Mouse (Mus musculus) stomach, embryonic 16.5 days (tissue): ENCODE measurements around the gene Lcn8. TPM values are rescaled to one million over a fixed set of nuclear protein-coding genes. Genes with fewer than 3 reads are reported as not detected.
"Not testable (repeated sequence)": the region's sequence is repeated elsewhere in the genome, so short reads cannot be mapped to it uniquely, and the experiment has no call there.

Experiments
- ATAC-seq: fragments of 200-750 bp; cut with Nextera tagmentation; 2 replicates; pipeline ENCODE4 v1.8.0; 2017; ENCODE audit warnings: moderate number of reproducible peaks, moderate TSS enrichment; ENCODE audit not compliant: insufficient read depth, low FRiP score
- H3K27ac ChIP-seq: fragments of 300-500 bp; sonication (generic); 2 replicates; pipeline ENCODE4 v1.5.1; 2014; ENCODE audit warnings: low read length
- H3K27me3 ChIP-seq: fragments of 300-500 bp; sonication (generic); 2 replicates; pipeline ENCODE4 v1.6.1; 2014; ENCODE audit warnings: low read length, control low read depth, mixed read lengths; ENCODE audit not compliant: control insufficient read depth, insufficient read depth
- H3K36me3 ChIP-seq: fragments of 300-500 bp; sonication (generic); 2 replicates; pipeline ENCODE4 v1.6.1; 2014; ENCODE audit warnings: low read length; ENCODE audit not compliant: control insufficient read depth, insufficient read depth
- H3K4me1 ChIP-seq: fragments of 300-500 bp; sonication (generic); 2 replicates; pipeline ENCODE4 v1.6.1; 2014; ENCODE audit warnings: low read length, control low read depth, mixed read lengths; ENCODE audit not compliant: control insufficient read depth, insufficient read depth
- H3K4me2 ChIP-seq: fragments of 300-500 bp; sonication (generic); 2 replicates; pipeline ENCODE4 v1.6.1; 2014; ENCODE audit warnings: low read depth, low read length, mixed read lengths
- H3K4me3 ChIP-seq: fragments of 300-500 bp; sonication (generic); replicated peaks from 2 replicates; pipeline ENCODE4 v1.5.1; 2014; ENCODE audit warnings: mild to moderate bottlenecking, low read length
- H3K9ac ChIP-seq: fragments of 300-500 bp; sonication (generic); 2 replicates; pipeline ENCODE4 v1.6.1; 2014; ENCODE audit warnings: low read length
- H3K9me3 ChIP-seq: fragments of 300-500 bp; sonication (generic); replicated peaks from 2 replicates; pipeline ENCODE4 v1.6.1; 2016; ENCODE audit warnings: low read length, control low read depth; ENCODE audit not compliant: control insufficient read depth
- WGBS: fragments of 180-500 bp; shearing (Covaris S2); extraction: QIAGEN DNeasy Blood & Tissue Kit; methylation state at CpG from one replicate; pipeline ENCODE4 v1.1.7; 2014; 5-methylcytosine and 5-hydroxymethylcytosine counted together
- polyA plus RNA-seq: library from polyadenylated mRNA; unstranded; fragments of >200 nt; fragmentation: Nextera tagmentation; extraction: Ambion mirVana; gene quantifications from 2 replicates; pipeline ENCODE4 v1.2.1, GENCODE M21; 2015

Lcn8 gene
- polyA plus RNA-seq, 1 experiment from 2014 or later = not detected

- H3K27me3 ChIP-seq = no peaks in the 10 kb centered on the region
- H3K36me3 ChIP-seq = no peaks in the 10 kb centered on the region
- H3K9me3 ChIP-seq = no peaks in the 10 kb centered on the region
- H3K9ac ChIP-seq = no peak overlapping the region
- H3K4me3 ChIP-seq = no peak overlapping the region
- H3K4me1 ChIP-seq = no peaks in the 10 kb centered on the region
- H3K27ac ChIP-seq = no peak overlapping the region
- no peak overlapping the region for H3K4me2 ChIP-seq
- ATAC-seq = peak; percentile 53; the same call in 1 of the 2 replicates
These were observed 41.7 kb downstream of the Lcn8 start for GRCm38 (mm10) chr2:25694605-25695004.

- H3K4me1 ChIP-seq = no peaks in the 10 kb centered on the region
- H3K4me3 ChIP-seq = no peak overlapping the region
- no peaks in the 10 kb centered on the region for H3K27me3 ChIP-seq
- ATAC-seq = no peak
- no peak overlapping the region for H3K27ac ChIP-seq
- WGBS = 60% methylated on average over 4 of the region's 4 CpGs
- H3K9ac ChIP-seq = no peak overlapping the region
- no peak overlapping the region for H3K4me2 ChIP-seq
- H3K36me3 ChIP-seq = no peaks in the 10 kb centered on the region
- H3K9me3 ChIP-seq = no peaks in the 10 kb centered on the region
These were observed 44.0 kb downstream of the Lcn8 start for GRCm38 (mm10) chr2:25696951-25697350.

GRCm38 (mm10) chr2:25698696-25699095, 45.8 kb downstream of the Lcn8 start:
- no peaks in the 10 kb centered on the region for H3K27me3 ChIP-seq
- H3K4me1 ChIP-seq = no peaks in the 10 kb centered on the region
- no peak overlapping the region for H3K27ac ChIP-seq
- no peak overlapping the region for H3K4me3 ChIP-seq
- 86% methylated on average over 2 of the region's 2 CpGs for WGBS
- no peak overlapping the region for H3K9ac ChIP-seq
- H3K36me3 ChIP-seq = no peaks in the 10 kb centered on the region
- no peak for ATAC-seq
- H3K4me2 ChIP-seq = no peak overlapping the region
- H3K9me3 ChIP-seq = no peaks in the 10 kb centered on the region

GRCm38 (mm10) chr2:25699743-25700142, 46.8 kb downstream of the Lcn8 start, which contains the start of gene Obp2a:
Gene Obp2a, plus strand, starts transcription at chr2:25700043.
- H3K4me3 ChIP-seq, H3K4me1 ChIP-seq, H3K36me3 ChIP-seq, H3K27ac ChIP-seq, ATAC-seq, H3K9ac ChIP-seq, H3K27me3 ChIP-seq, H3K9me3 ChIP-seq, H3K4me2 ChIP-seq: not testable (repeated sequence)
- WGBS = 60% methylated on average over 3 of the region's 3 CpGs

- Histone ChIP-seq H3K9me3 (no peaks in the 10 kb centered on the region), H3K27ac (no peak overlapping the region), H3K4me1 (no peaks in the 10 kb centered on the region), H3K36me3 (no peaks in the 10 kb centered on the region), H3K9ac (no peak overlapping the region), H3K27me3 (no peaks in the 10 kb centered on the region), H3K4me3 (no peak overlapping the region), H3K4me2 (no peak overlapping the region)
- WGBS = 69% methylated on average over 5 of the region's 5 CpGs
- no peak for ATAC-seq
These were observed 48.1 kb downstream of the Lcn8 start for GRCm38 (mm10) chr2:25701001-25701400.

GRCm38 (mm10) chr2:25703706-25704105, 50.8 kb downstream of the Lcn8 start:
- Histone ChIP-seq H3K4me2 (no peak overlapping the region), H3K4me3 (no peak overlapping the region), H3K4me1 (0 out of 2 replicates have a peak, but pooled peaks cover 8% of the 10 kb centered on the region), H3K9ac (no peak overlapping the region), H3K27me3 (no peaks in the 10 kb centered on the region), H3K36me3 (no peaks in the 10 kb centered on the region), H3K9me3 (no peaks in the 10 kb centered on the region), H3K27ac (no peak overlapping the region)
- WGBS = 76% methylated on average over 4 of the region's 4 CpGs
- ATAC-seq = no peak

Other genes starting within 250 kb of the Lcn8 start
- gene Fut7, start 229.9 kb upstream of the Lcn8 start, polyA plus RNA-seq = 0.19 TPM in 1 of 2 replicates, not detected in the other
- gene Abca2, start 224.4 kb upstream of the Lcn8 start, polyA plus RNA-seq = 4.0 and 4.6 TPM in 2 replicates
- 60.5 and 113 TPM in 2 replicates for gene Clic3, start 196.3 kb upstream of the Lcn8 start, polyA plus RNA-seq
- gene Paxx, start 192.0 kb upstream of the Lcn8 start, polyA plus RNA-seq = 44.1 and 49.4 TPM in 2 replicates
- gene Ptgds, start 183.1 kb upstream of the Lcn8 start, polyA plus RNA-seq = 6.1 and 6.7 TPM in 2 replicates
- not detected in 2 replicates for gene Lcn12, start 159.2 kb upstream of the Lcn8 start, polyA plus RNA-seq
- 76.5 and 86.0 TPM in 2 replicates for gene Fbxw5, start 152.4 kb upstream of the Lcn8 start, polyA plus RNA-seq
- 8.9 and 9.5 TPM in 2 replicates for gene C8g, start 151.4 kb upstream of the Lcn8 start, polyA plus RNA-seq
- gene Traf2, start 106.2 kb upstream of the Lcn8 start, polyA plus RNA-seq = 31.5 and 32.1 TPM in 2 replicates
- gene Edf1, start 95.3 kb upstream of the Lcn8 start, polyA plus RNA-seq = 377 and 401 TPM in 2 replicates
- 74.0 and 87.4 TPM in 2 replicates for gene Mamdc4, start 78.3 kb upstream of the Lcn8 start, polyA plus RNA-seq
- gene Phpt1, start 77.9 kb upstream of the Lcn8 start, polyA plus RNA-seq = 120 and 123 TPM in 2 replicates
- 0.26 and 0.94 TPM in 2 replicates for gene Ajm1, start 71.4 kb upstream of the Lcn8 start, polyA plus RNA-seq
- gene Rabl6, start 44.6 kb upstream of the Lcn8 start, polyA plus RNA-seq = 56.4 and 60.3 TPM in 2 replicates
- 0.09 and 0.15 TPM in 2 replicates for gene Ccdc183, start 35.4 kb upstream of the Lcn8 start, polyA plus RNA-seq
- 27.8 and 33.9 TPM in 2 replicates for gene Tmem141, start 31.1 kb upstream of the Lcn8 start, polyA plus RNA-seq
- gene Fcna, start 25.1 kb upstream of the Lcn8 start, polyA plus RNA-seq = 4.9 and 5.3 TPM in 2 replicates
- gene Lcn5, start 4.8 kb downstream of the Lcn8 start, polyA plus RNA-seq = not detected in 2 replicates
- gene Lcn6, start 23.7 kb downstream of the Lcn8 start, polyA plus RNA-seq = not detected in 2 replicates
- not detected in 2 replicates for gene Lcn10, start 29.6 kb downstream of the Lcn8 start, polyA plus RNA-seq
- not detected in 2 replicates for gene Obp2a, start 46.9 kb downstream of the Lcn8 start, polyA plus RNA-seq
- 62.0 and 73.4 TPM in 2 replicates for gene Bmyc, start 53.6 kb downstream of the Lcn8 start, polyA plus RNA-seq
- not detected in 2 replicates for gene Obp2b, start 83.9 kb downstream of the Lcn8 start, polyA plus RNA-seq
- not detected in 2 replicates for gene Lcn3, start 112.4 kb downstream of the Lcn8 start, polyA plus RNA-seq
- gene Lcn11, start 123.9 kb downstream of the Lcn8 start, polyA plus RNA-seq = not detected in 2 replicates
- not detected in 2 replicates for gene Gm13539, start 129.1 kb downstream of the Lcn8 start, polyA plus RNA-seq
- not detected in 2 replicates for gene Glt6d1, start 162.7 kb downstream of the Lcn8 start, polyA plus RNA-seq
- gene Lcn9, start 170.0 kb downstream of the Lcn8 start, polyA plus RNA-seq = not detected in 2 replicates
- gene Sohlh1, start 194.1 kb downstream of the Lcn8 start, polyA plus RNA-seq = 0.13 TPM in 1 of 2 replicates, not detected in the other
- 0.65 and 0.90 TPM in 2 replicates for gene Kcnt1, start 210.6 kb downstream of the Lcn8 start, polyA plus RNA-seq